Mouse (Mus musculus) ES-E14 (cell line): ENCODE measurements around the gene Hdac9. TPM values are rescaled to one million over a fixed set of nuclear protein-coding genes. Genes with fewer than 3 reads are reported as not detected.

Experiments used
- DNase-seq: peaks from one replicate; pipeline ENCODE4 v3.0.0-alpha.2; 2013; ENCODE audit warnings: low read depth, low spot score
- H3K27ac ChIP-seq: 2 replicates; pipeline ENCODE4 v1.5.1; 2012; ENCODE audit warnings: low read depth, mild to moderate bottlenecking, low read length, moderate library complexity, mixed read lengths; ENCODE audit not compliant: poor library complexity, insufficient read depth, severe bottlenecking
- H3K36me3 ChIP-seq: 2 replicates; pipeline ENCODE4 v1.6.1; 2012; ENCODE audit warnings: mild to moderate bottlenecking, low read length, moderate library complexity, mixed read lengths; ENCODE audit not compliant: control insufficient read depth, poor library complexity, insufficient read depth, severe bottlenecking
- H3K4me1 ChIP-seq, 2 experiments: fragments of 150-350 bp in 1 of 2; sonication (generic) in 1 of 2; 2 replicates each; pipeline ENCODE4 v1.6.1; 2012; ENCODE audit warnings: low read length in 2 of 2, mild to moderate bottlenecking in 1 of 2, mixed read lengths in 1 of 2; ENCODE audit not compliant: control insufficient read depth in 2 of 2, insufficient read depth in 2 of 2, poor library complexity in 1 of 2
- H3K4me3 ChIP-seq, 2 experiments: fragments of 150-350 bp in 1 of 2; sonication (generic) in 1 of 2; 2 replicates each; pipeline ENCODE4 v1.5.1; 2012; ENCODE audit warnings: low read length in 2 of 2, low read depth in 1 of 2, mild to moderate bottlenecking in 1 of 2, mixed read lengths in 1 of 2; ENCODE audit not compliant: insufficient read depth in 1 of 2, poor library complexity in 1 of 2, severe bottlenecking in 1 of 2
- H3K9ac ChIP-seq: 2 replicates; pipeline ENCODE4 v1.6.1; 2012; ENCODE audit warnings: low read depth, mild to moderate bottlenecking, low read length, mixed read lengths; ENCODE audit not compliant: poor library complexity, insufficient read depth, severe bottlenecking
- H3K9me3 ChIP-seq: fragments of 150-350 bp; sonication (generic); 2 replicates; pipeline ENCODE4 v1.6.1; 2012; ENCODE audit warnings: low read depth, mild to moderate bottlenecking, low read length; ENCODE audit not compliant: control insufficient read depth, insufficient read depth
- CHD2 ChIP-seq: IDR thresholded peaks from 2 replicates; pipeline ENCODE4 v1.6.1; 2014; ENCODE audit warnings: mild to moderate bottlenecking, low read depth, low read length, inconsistent platforms
- HCFC1 ChIP-seq: IDR thresholded peaks from 2 replicates; pipeline ENCODE4 v1.6.1; 2012; ENCODE audit warnings: low read length, inconsistent platforms, borderline replicate concordance; ENCODE audit not compliant: insufficient read depth
- MAFK ChIP-seq: IDR thresholded peaks from 2 replicates; pipeline ENCODE4 v1.6.1; 2014; ENCODE audit warnings: mild to moderate bottlenecking, low read depth, low read length, inconsistent platforms; ENCODE audit not compliant: insufficient read depth
- ZC3H11A ChIP-seq: IDR thresholded peaks from 2 replicates; pipeline ENCODE4 v1.6.1; 2012; ENCODE audit warnings: low read depth, mild to moderate bottlenecking, inconsistent platforms, low read length, borderline replicate concordance
- ZNF384 ChIP-seq: IDR thresholded peaks from 2 replicates; pipeline ENCODE4 v1.6.1; 2012; ENCODE audit warnings: low read depth, low read length, inconsistent platforms
- in situ Hi-C, 2 experiments: fragments of 600-800 bp; cut with MboI; formaldehyde crosslinking; loops; one replicate each; pipeline ENCODE4 v1.15.1; 2025; ENCODE audit warnings: low sequenced_read_pairs in 2 of 2, inconsistent platforms in 1 of 2; ENCODE audit not compliant: unreplicated experiment in 2 of 2
- total RNA-seq: library from RNA; depleted of rRNA; stranded (reverse); fragments of 300-350 nt; gene quantifications from 2 replicates; pipeline ENCODE4 v1.2.3, GENCODE M21; 2012

Hdac9 gene
- total RNA-seq, 1 experiment: 0.58 TPM

- no peaks in the 10 kb centered on the region for H3K36me3 ChIP-seq
- no peaks in the 10 kb centered on the region for H3K9me3 ChIP-seq
- no peaks in the 10 kb centered on the region for H3K4me1 ChIP-seq
- in situ Hi-C loops: no loop called here
- H3K9ac ChIP-seq: peak overlapping the region; percentile 69
- no peak overlapping the region for H3K27ac ChIP-seq
- TF ChIP-seq ZNF384 (no peak), CHD2 (no peak)
- H3K4me3 ChIP-seq: peak overlapping the region; percentile 90 to 92
- DNase-seq: peak; percentile 25
Measured at GRCm38 (mm10) chr12:34906704-34907505, 10.0 kb downstream of the Hdac9 start.

GRCm38 (mm10) chr12:34906376-34906703 is 10.6 kb downstream of the Hdac9 start:
- DNase-seq: peak; percentile 4
- Histone ChIP-seq H3K36me3 (no peaks in the 10 kb centered on the region), H3K4me3 (peak overlapping the region; percentile 90 to 92), H3K9ac (peak overlapping the region; percentile 69), H3K4me1 (no peaks in the 10 kb centered on the region), H3K27ac (no peak overlapping the region), H3K9me3 (no peaks in the 10 kb centered on the region)
- TF ChIP-seq ZNF384 (no peak), MAFK (no peak), CHD2 (no peak), HCFC1 (no peak), ZC3H11A (no peak)
- in situ Hi-C loops: no loop called here

DNA sequence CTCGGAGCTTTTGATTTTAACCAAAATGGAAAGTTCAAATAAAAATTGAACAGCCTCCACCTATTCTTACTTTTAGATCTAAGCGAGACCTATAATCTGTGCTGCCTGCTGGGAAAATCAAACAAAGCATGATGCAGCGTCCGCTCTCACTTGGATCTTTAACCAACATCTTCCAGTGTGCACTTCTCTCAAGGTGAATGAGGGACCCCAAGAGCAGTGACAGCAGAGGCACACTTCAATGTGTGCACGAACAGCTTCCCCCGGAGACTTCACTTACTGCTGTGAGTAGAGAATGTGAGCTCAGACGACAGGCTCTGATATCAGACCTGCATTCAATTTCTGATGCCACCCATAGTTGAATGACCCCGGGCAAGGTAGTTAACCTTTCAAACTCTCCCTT is 16.7 kb downstream of the Hdac9 start:
- in situ Hi-C loops: no loop called here
- H3K36me3 ChIP-seq: no peaks in the 10 kb centered on the region
- no peak overlapping the region for H3K27ac ChIP-seq
- no peaks in the 10 kb centered on the region for H3K9me3 ChIP-seq
- H3K4me3 ChIP-seq: no peak overlapping the region
- no peaks in the 10 kb centered on the region for H3K4me1 ChIP-seq
- no peak for TF ChIP-seq ZNF384
- TF ChIP-seq MAFK: no peak
- no peak for TF ChIP-seq ZC3H11A
- TF ChIP-seq HCFC1: no peak
- no peak for TF ChIP-seq CHD2
- H3K9ac ChIP-seq: no peak overlapping the region
- no peak for DNase-seq

DNA sequence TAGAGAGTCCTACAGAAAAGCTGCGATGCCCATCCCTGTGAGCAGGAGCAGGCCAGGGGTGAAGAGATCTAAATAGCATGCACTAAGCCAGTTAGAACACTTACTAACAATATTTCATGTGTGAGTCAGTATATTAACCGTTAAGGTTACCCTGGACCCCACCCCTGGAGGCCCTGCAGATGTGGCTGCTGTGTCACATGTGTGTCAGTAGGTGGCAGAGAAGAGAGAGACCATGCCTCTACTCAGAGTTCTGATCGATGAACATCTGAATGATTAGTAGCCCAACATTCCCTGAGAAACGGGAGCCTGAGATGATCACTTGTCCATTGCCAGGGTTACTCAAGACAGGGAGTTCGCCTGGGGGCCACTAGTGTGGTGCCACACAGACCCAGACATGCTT is 22.0 kb downstream of the Hdac9 start:
- DNase-seq: no peak
- no peaks in the 10 kb centered on the region for H3K36me3 ChIP-seq
- H3K4me3 ChIP-seq: no peak overlapping the region
- H3K4me1 ChIP-seq: no peaks in the 10 kb centered on the region
- H3K9me3 ChIP-seq: no peaks in the 10 kb centered on the region
- in situ Hi-C loops: no loop called here
- no peak overlapping the region for H3K27ac ChIP-seq
- TF ChIP-seq ZC3H11A (no peak), CHD2 (no peak), ZNF384 (no peak), HCFC1 (no peak), MAFK (no peak)
- H3K9ac ChIP-seq: no peak overlapping the region

GRCm38 (mm10) chr12:34888694-34889093 is 28.2 kb downstream of the Hdac9 start:
- Histone ChIP-seq H3K9ac (no peak overlapping the region), H3K4me1 (no peaks in the 10 kb centered on the region), H3K9me3 (no peaks in the 10 kb centered on the region), H3K4me3 (no peak overlapping the region), H3K27ac (no peak overlapping the region), H3K36me3 (no peaks in the 10 kb centered on the region)
- TF ChIP-seq MAFK: no peak
- TF ChIP-seq ZNF384: no peak
- TF ChIP-seq HCFC1: no peak
- TF ChIP-seq CHD2: no peak
- in situ Hi-C loops: no loop called here
- no peak for DNase-seq
